Mouse (Mus musculus) small intestine, adult 2 months (tissue): Measurements from ENCODE around the gene Fgfbp1.

ENCODE experiments used
- CTCF ChIP-seq: fragments of 200-500 bp; IDR thresholded peaks from 2 replicates; pipeline ENCODE4 v1.5.1; 2012; ENCODE audit warnings: low read depth, mild to moderate bottlenecking, control low read depth, inconsistent platforms, low read length, moderate library complexity, mixed read lengths; ENCODE audit not compliant: insufficient replicate concordance, insufficient read length; ENCODE audit errors: extremely low read depth
- POLR2A ChIP-seq: fragments of 200-500 bp; IDR thresholded peaks from 2 replicates; pipeline ENCODE4 v1.6.1; 2012; ENCODE audit warnings: low read depth, mild to moderate bottlenecking, control low read depth, inconsistent platforms, low read length, moderate library complexity

GRCm38 (mm10) chr5:43989017-43989416 is 7.4 kb upstream of the Fgfbp1 start:
- peak; percentile 56; the same call in 1 of the 2 replicates for TF ChIP-seq CTCF
- TF ChIP-seq POLR2A: no peak
